Mouse (Mus musculus) neural tube, embryonic 15.5 days (tissue): ENCODE measurements at regions not wholly inside any gene's neighbourhood (a gene's known extent, or its start where the extent isn't known, plus 50 kb on each side); places are given as distances from the start of the nearest gene placed in this dataset.

Experiments used
- ATAC-seq: fragments of 200-750 bp; cut with Nextera tagmentation; 2 replicates; pipeline ENCODE4 v1.8.0; 2017; ENCODE audit warnings: mild to moderate bottlenecking, moderate TSS enrichment, moderate library complexity; ENCODE audit not compliant: low FRiP score
- H3K27ac ChIP-seq: fragments of 300-500 bp; sonication (generic); replicated peaks from 2 replicates; pipeline ENCODE4 v1.5.1; 2015; ENCODE audit warnings: mild to moderate bottlenecking, inconsistent platforms
- H3K27me3 ChIP-seq: fragments of 300-500 bp; sonication (generic); replicated peaks from 2 replicates; pipeline ENCODE4 v1.6.1; 2015; ENCODE audit warnings: inconsistent platforms
- H3K36me3 ChIP-seq: fragments of 300-500 bp; sonication (generic); 2 replicates; pipeline ENCODE4 v1.6.1; 2015; ENCODE audit warnings: inconsistent platforms
- H3K4me1 ChIP-seq: fragments of 300-500 bp; sonication (generic); 2 replicates; pipeline ENCODE4 v1.6.1; 2015; ENCODE audit warnings: inconsistent platforms
- H3K4me2 ChIP-seq: fragments of 300-500 bp; sonication (generic); 2 replicates; pipeline ENCODE4 v1.6.1; 2015; ENCODE audit warnings: inconsistent platforms, mild to moderate bottlenecking, moderate library complexity
- H3K4me3 ChIP-seq: fragments of 300-500 bp; sonication (generic); replicated peaks from 2 replicates; pipeline ENCODE4 v1.5.1; 2015; ENCODE audit warnings: mild to moderate bottlenecking, inconsistent platforms
- H3K9ac ChIP-seq: fragments of 300-500 bp; sonication (generic); replicated peaks from 2 replicates; pipeline ENCODE4 v1.6.1; 2015; ENCODE audit warnings: mild to moderate bottlenecking, inconsistent platforms
- H3K9me3 ChIP-seq: fragments of 300-500 bp; sonication (generic); replicated peaks from 2 replicates; pipeline ENCODE4 v1.6.1; 2016; ENCODE audit warnings: inconsistent platforms
- WGBS: fragments of 180-500 bp; shearing (Covaris S2); methylation state at CpG from one replicate; pipeline ENCODE4 v1.1.7; 2015; ENCODE audit warnings: mixed read lengths; 5-methylcytosine and 5-hydroxymethylcytosine counted together

DNA sequence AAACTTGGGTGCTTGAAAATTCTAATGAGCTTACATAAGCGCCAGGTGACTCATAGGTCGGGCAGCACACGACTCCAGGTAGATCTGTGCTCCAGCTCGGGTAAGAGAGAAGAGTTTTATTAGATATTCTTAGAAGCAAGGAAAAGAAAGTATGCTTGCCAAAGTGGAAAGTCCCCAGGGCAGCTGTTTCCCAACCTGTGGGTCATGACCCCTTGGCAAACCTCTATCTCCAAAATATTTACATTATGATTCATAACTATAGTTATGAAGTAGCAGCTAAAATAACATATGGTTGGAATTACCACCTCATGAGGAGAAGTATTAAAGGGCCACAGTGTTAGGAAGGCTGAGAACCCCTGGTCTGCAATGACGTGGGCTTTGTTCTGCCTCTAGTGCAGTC lies 206.4 kb downstream of the Rpap3 start:
- H3K27ac ChIP-seq, result no peak overlapping the region
- H3K9me3 ChIP-seq, result 0 out of 2 replicates have a peak, but pooled peaks cover 4% of the 10 kb centered on the region
- no peaks in the 10 kb centered on the region for H3K4me1 ChIP-seq
- 84% methylated on average over 5 of the region's 5 CpGs for WGBS
- H3K4me3 ChIP-seq, result no peak overlapping the region
- no peak overlapping the region for H3K9ac ChIP-seq
- H3K4me2 ChIP-seq, result no peak overlapping the region
- no peaks in the 10 kb centered on the region for H3K36me3 ChIP-seq
- no peak for ATAC-seq
- no peaks in the 10 kb centered on the region for H3K27me3 ChIP-seq

DNA sequence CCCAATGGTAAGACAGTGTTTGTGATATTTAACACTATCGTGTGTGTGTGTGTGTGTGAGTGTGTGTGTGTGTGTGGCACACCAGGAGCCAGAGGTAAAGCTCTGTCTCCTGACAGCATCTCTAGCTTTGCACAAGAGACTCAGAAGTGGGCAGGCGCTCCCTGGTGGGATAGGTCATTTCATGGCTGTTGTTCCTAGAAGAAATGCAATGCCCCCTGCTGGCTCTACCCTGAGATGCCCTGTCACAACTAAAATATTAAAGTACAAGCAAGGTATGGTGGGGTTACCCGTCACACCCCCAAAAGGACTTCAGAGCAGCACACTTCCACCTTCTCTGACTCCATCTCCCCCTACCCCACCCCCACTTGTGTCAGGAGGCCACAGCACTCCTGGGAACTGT lies 207.2 kb downstream of the Rpap3 start:
- Histone ChIP-seq H3K4me2 (no peak overlapping the region), H3K27ac (no peak overlapping the region), H3K9ac (no peak overlapping the region), H3K4me1 (no peaks in the 10 kb centered on the region), H3K36me3 (no peaks in the 10 kb centered on the region), H3K9me3 (0 out of 2 replicates have a peak, but pooled peaks cover 4% of the 10 kb centered on the region), H3K27me3 (no peaks in the 10 kb centered on the region), H3K4me3 (no peak overlapping the region)
- 93% methylated on average over 3 of the region's 3 CpGs for WGBS
- ATAC-seq, result no peak

DNA sequence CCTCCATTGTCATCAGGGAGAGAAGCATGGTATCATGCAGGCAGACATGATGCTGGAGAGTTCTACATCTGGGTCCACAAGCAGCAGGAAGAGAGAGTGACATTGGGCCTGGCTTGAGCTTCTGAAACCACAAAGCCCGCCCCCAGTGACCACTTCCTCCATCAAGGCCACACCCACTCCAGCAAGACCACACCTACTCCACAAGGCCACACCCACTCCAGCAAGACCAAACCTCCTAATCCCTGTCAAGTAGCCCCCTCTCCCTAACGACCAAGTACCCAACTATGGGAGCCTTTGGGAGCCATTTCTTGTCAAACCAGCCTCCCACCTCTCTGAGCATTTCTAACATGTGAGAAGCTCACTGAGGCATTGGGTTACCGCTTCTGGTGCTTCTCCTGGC lies 209.6 kb downstream of the Rpap3 start:
- no peak for ATAC-seq
- no peak overlapping the region for H3K9ac ChIP-seq
- WGBS, result 87% methylated on average over 3 of the region's 3 CpGs
- no peaks in the 10 kb centered on the region for H3K36me3 ChIP-seq
- no peaks in the 10 kb centered on the region for H3K27me3 ChIP-seq
- no peak overlapping the region for H3K27ac ChIP-seq
- no peaks in the 10 kb centered on the region for H3K4me1 ChIP-seq
- no peak overlapping the region for H3K4me2 ChIP-seq
- H3K9me3 ChIP-seq, result 0 out of 2 replicates have a peak, but pooled peaks cover 4% of the 10 kb centered on the region
- no peak overlapping the region for H3K4me3 ChIP-seq

DNA sequence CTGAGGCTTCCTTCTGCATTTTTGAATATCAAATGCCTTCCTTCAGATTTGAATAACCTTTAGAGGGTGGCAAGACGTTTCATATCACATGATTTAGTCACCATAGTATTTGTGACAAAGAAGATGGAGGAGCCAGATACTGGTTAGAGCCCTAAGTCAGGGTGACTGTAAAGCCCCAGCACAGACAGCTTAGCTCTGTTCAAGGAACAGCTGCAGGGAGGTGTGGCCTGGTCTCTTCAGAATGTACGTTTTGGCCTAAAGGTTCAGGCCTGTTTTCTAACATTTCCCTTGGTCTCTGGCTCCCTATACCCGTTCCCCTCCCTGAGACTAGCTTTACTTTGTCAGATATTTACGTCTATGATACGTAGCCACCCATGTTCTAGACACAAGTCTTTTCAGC lies 212.3 kb downstream of the Rpap3 start:
- no peak for ATAC-seq
- H3K4me3 ChIP-seq, result no peak overlapping the region
- H3K4me2 ChIP-seq, result no peak overlapping the region
- 88% methylated on average over 5 of the region's 5 CpGs for WGBS
- 0 out of 2 replicates have a peak, but pooled peaks cover 4% of the 10 kb centered on the region for H3K9me3 ChIP-seq
- H3K4me1 ChIP-seq, result no peaks in the 10 kb centered on the region
- no peak overlapping the region for H3K9ac ChIP-seq
- no peaks in the 10 kb centered on the region for H3K36me3 ChIP-seq
- H3K27me3 ChIP-seq, result no peaks in the 10 kb centered on the region
- H3K27ac ChIP-seq, result no peak overlapping the region

DNA sequence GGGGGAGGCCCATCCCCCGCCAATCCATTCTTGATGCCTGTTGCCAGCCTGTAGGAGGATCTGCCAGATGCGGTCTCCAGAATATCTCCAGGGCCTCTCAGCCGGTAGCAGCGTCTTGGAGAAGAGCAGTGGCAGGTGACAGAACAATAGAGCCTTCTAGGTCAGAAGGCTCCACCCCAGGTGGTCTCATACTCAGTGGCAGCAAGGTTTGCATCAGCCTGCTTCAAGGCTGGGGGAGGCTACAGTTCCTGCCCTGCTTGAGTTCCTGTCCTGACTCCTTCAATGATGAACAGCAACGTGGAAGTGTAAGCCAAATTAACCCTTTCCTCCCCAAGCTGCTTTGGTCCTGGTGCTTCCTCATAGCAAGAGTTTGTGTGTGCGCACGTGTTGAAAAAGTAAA lies 213.8 kb downstream of the Rpap3 start:
- Histone ChIP-seq H3K4me1 (no peaks in the 10 kb centered on the region), H3K9ac (no peak overlapping the region), H3K27me3 (no peaks in the 10 kb centered on the region), H3K36me3 (no peaks in the 10 kb centered on the region), H3K27ac (no peak overlapping the region), H3K4me2 (no peak overlapping the region), H3K9me3 (0 out of 2 replicates have a peak, but pooled peaks cover 4% of the 10 kb centered on the region), H3K4me3 (no peak overlapping the region)
- 78% methylated on average over 7 of the region's 7 CpGs for WGBS
- no peak for ATAC-seq

DNA sequence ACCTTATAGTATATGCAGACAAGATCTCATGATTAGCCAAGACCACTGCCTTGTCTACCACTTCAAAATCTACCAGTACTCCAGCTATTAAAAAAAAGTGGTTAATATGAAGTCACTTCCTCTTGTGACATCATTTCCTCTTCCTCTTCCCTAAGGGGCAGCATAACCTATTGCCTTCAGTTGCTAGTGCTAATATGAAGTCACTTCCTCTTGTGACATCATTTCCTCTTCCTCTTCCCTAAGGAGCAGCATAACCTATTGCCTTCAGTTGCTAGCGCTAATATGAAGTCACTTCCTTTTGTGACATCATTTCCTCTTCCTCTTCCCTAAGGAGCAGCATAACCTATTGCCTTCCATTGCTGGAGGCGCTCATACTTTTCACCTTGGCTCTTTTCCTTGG lies 218.2 kb downstream of the Rpap3 start:
- Histone ChIP-seq H3K4me3 (no peak overlapping the region), H3K36me3 (no peaks in the 10 kb centered on the region), H3K9ac (no peak overlapping the region), H3K27ac (no peak overlapping the region), H3K27me3 (no peaks in the 10 kb centered on the region), H3K4me2 (no peak overlapping the region), H3K9me3 (no peaks in the 10 kb centered on the region), H3K4me1 (no peaks in the 10 kb centered on the region)
- 95% methylated on average over 2 of the region's 2 CpGs for WGBS
- no peak for ATAC-seq

DNA sequence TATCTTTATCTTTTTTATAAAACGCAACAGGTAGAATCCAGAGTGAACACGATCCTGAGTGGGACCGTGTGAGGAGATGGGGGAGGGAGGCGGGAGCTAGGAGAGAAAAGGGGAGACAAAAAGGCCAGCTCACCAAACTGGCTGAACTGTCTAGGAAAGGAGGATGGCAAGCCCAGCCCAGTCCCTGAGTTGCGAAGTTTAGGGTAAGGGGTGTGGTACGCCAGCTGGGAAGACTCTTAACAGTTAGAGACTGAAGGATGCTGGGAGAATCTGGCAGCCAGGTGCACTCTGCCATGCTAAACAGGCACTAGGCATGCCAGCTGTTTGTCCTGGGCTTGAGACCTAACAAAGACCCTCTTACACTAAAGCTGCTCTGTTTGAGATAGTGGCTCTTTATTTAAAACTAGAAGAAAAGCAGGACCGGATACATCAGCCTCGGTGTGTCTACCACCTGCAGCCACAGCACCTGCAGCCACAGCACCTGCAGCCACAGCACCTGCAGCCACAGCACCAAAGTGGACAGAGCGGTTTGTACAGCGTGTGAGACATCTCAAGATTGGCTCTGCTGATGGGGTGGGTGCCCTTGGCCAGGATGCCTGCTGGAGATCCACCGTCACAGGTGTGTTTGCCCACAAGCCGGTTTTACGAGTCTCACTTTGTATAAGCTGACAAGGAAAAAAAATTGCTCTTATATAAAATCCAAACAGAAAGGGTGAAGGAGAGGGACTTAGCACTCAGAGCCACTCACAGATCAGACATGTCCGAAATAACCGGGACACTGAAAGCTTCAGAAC lies 225.1 kb upstream of the Amigo2 start:
- Histone ChIP-seq H3K4me2 (no peak overlapping the region), H3K9ac (no peak overlapping the region), H3K4me1 (no peaks in the 10 kb centered on the region), H3K27me3 (no peaks in the 10 kb centered on the region), H3K4me3 (no peak overlapping the region), H3K9me3 (no peaks in the 10 kb centered on the region), H3K27ac (no peak overlapping the region), H3K36me3 (no peaks in the 10 kb centered on the region)
- WGBS, result 88% methylated on average over 15 of the region's 15 CpGs
- no peak for ATAC-seq

DNA sequence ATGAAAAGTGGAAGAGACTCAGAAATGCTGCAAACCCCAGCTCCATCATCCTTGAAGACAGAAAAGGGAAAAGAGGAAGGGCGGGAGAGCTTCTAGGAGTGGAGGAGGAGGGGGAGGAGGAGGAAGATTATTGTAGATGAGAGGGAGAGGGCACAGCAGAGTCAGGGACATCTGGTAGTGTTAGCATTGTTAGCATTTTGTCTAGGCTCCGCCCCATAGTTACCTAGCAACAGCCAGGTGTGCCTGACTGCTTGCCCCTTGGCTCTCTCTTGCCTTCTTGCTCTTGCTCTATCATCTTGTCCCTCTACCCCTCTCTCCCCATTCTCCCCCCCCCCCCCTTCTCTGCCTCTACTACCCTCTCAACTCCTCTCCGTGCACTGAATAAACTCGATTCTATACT lies 224.4 kb upstream of the Amigo2 start:
- Histone ChIP-seq H3K4me2 (no peak overlapping the region), H3K4me1 (no peaks in the 10 kb centered on the region), H3K36me3 (no peaks in the 10 kb centered on the region), H3K27me3 (no peaks in the 10 kb centered on the region), H3K27ac (no peak overlapping the region), H3K9me3 (no peaks in the 10 kb centered on the region), H3K4me3 (no peak overlapping the region), H3K9ac (no peak overlapping the region)
- ATAC-seq, result no peak
- 85% methylated on average over 4 of the region's 4 CpGs for WGBS

DNA sequence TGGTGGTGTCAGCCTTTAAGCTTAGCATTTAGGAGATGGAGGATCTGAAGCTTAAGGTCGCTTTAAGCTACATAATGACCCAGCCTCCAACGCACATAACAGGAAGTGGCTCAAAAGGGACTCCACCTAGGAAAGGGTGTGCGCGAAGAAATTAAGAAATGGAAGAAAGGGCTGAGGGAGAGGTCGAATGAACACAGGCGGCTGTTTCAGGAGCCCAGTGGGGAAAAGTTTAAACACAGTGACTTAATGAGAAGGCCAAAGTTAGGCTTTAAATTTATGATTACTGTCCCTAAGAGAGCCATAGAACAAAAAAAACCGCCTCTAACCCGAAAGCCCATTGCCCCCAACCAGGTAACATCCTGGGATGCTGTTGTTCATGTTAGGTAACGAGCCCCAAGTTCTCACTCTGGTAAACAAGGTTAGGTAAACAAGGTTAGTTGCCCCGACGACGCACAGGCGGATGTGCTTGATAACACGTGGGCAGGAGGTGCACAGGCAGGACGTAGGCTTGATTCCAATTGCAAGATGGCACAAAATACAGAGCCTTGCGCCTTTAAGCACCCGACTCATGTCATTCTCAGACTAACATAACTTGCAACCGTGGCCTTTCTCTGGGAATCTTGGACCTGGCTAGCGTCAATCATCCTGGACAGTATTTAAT lies 222.7 kb upstream of the Amigo2 start:
- Histone ChIP-seq H3K27me3 (no peaks in the 10 kb centered on the region), H3K4me1 (no peaks in the 10 kb centered on the region), H3K4me2 (no peak overlapping the region), H3K9ac (no peak overlapping the region), H3K4me3 (no peak overlapping the region), H3K27ac (no peak overlapping the region), H3K36me3 (no peaks in the 10 kb centered on the region), H3K9me3 (no peaks in the 10 kb centered on the region)
- no peak for ATAC-seq
- 76% methylated on average over 19 of the region's 19 CpGs for WGBS

DNA sequence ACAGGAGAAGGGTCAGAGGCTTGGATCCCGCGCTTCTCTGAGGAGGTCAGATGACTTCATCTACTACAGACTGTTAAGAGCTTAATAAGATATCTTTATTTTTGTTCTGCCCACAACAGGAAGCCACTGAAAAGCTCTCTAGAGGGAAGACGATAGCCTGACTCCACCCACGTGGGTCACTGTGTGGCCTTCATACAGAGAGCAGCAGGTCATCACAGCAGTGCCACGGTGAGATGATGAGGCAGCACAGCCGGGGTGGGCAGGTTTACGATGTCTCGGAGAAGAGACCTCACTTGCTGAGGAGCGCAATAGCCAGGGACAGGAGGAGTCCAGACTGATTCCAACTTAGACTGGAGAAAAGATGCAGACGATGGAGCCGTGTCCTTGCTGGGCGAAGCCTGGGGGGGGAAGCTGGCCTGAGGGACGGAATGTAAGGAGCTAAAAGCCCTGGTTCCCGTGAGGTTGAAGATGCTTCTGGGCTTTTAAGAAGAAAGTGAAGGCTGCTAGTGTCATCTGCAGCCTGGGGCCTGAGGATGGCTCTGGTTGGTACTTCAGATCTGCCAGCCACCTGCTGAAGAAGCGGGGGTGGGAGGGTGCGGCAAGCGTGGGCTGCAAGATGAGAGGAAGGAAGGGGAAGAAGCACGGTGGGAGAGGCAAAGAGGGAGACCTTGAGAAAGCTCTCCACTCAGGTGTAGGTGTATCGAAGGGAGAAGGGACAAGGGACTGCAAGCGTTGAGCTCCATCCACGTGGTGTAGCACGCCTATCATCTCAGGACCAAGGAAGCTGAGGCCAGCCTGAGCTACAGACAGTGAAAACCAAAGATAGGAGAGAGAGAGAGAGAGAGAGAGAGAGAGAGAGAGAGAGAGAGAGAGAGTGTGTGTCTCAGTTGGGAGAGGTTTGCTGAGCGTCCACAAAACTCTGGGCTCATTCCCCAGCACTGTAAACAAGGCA lies 221.9 kb upstream of the Amigo2 start:
- no peaks in the 10 kb centered on the region for H3K36me3 ChIP-seq
- H3K9me3 ChIP-seq, result no peaks in the 10 kb centered on the region
- no peak overlapping the region for H3K4me3 ChIP-seq
- H3K27ac ChIP-seq, result no peak overlapping the region
- ATAC-seq, result no peak
- WGBS, result 66% methylated on average over 23 of the region's 23 CpGs
- H3K9ac ChIP-seq, result no peak overlapping the region
- no peaks in the 10 kb centered on the region for H3K27me3 ChIP-seq
- H3K4me2 ChIP-seq, result no peak overlapping the region
- no peaks in the 10 kb centered on the region for H3K4me1 ChIP-seq

DNA sequence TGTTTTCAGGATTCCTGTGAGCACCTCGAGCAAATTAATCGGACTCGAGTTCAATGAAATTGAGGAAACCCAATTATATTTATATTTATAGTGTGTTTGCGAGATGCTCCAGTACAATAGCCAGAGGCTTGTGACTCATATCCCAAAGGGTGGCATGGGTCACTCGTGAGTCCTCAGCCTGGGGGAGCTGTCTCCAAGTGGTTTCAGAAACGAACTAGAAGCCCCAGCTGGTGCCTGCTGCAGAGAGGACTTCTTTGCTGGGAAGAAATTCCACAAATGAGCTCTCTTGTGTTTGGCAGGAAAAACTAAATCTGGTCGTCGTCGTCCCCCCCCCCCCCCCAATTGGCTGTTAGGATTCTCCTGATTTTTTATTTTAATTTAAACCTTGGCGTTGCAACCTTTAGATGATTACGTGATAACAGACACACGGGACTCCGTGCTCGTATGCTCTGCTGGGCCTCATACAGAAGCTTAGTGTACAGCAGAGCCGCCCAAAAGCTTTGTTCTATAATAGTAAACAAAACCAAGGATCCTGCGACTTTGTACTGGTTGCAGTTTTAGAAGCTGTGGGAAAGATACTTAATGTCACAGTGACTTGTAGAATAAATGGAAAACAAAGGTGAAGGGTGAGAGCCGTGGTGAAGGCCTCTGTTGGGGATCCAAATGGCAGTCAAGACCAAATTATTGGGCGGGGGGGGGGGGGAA lies 220.8 kb upstream of the Amigo2 start:
- WGBS, result 83% methylated on average over 17 of the region's 18 CpGs

More for the DNA sequence above, 220.8 kb upstream of the Amigo2 start:
- Histone ChIP-seq H3K4me3 (no peak overlapping the region), H3K27me3 (no peaks in the 10 kb centered on the region), H3K36me3 (no peaks in the 10 kb centered on the region), H3K4me2 (no peak overlapping the region), H3K9ac (no peak overlapping the region), H3K27ac (no peak overlapping the region), H3K9me3 (no peaks in the 10 kb centered on the region), H3K4me1 (no peaks in the 10 kb centered on the region)
- ATAC-seq, result no peak
